Mouse (Mus musculus): ENCODE results near the gene Ubqln4. TPM values are rescaled to one million over a fixed set of nuclear protein-coding genes. Genes with fewer than 3 reads are reported as not detected.

Ubqln4 gene
- polyA plus RNA-seq, 1 experiment, result not detected

DNA sequence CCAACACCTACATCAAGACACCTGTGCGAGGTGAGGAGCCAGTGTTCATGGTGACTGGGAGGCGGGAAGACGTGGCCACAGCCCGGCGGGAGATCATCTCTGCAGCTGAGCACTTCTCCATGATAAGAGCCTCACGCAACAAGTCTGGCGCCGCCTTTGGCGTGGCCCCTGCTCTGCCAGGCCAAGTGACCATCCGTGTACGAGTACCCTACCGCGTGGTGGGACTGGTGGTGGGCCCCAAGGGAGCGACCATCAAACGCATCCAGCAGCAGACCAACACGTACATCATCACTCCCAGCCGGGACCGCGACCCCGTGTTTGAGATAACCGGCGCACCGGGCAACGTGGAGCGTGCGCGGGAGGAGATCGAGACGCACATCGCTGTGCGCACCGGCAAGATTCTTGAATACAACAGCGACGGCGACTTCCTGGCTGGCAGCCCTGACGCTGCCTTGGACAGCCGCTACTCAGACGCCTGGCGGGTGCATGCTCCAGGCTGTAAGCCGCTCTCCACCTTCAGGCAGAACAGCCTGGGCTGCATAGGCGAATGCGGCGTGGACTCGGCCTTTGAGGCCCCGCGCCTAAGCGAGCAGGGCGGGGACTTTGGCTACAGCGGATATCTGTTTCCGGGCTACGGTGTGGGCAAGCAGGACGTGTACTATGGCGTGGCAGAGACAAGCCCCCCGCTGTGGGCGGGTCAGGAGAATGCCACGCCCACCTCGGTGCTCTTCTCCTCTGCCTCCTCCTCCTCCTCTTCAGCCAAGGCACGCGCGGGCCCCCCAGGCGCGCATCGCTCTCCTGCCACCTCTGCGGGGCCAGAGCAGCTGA lies 17.2 kb upstream of the Ubqln4 start:
- H3K4me1 ChIP-seq (ENCODE audit: control insufficient read depth, insufficient read depth, low read length), result peaks cover 24% of the 10 kb centered on the region
- peak overlapping the region; percentile 12; the same call in 1 of the 2 replicates for H3K27ac ChIP-seq (ENCODE audit: insufficient read depth, low read depth, low read length)
- peak overlapping the region; percentile 54 for H3K4me3 ChIP-seq (ENCODE audit: insufficient read depth, low read depth, low read length)
- 23% methylated on average over 64 of the region's 64 CpGs for WGBS
- TF ChIP-seq POLR2A (IDR thresholded peaks at IDR 0.05; ENCODE audit: insufficient read depth, low read depth, low read length), result peak; percentile 34; the same call in 1 of the 2 replicates
- no peak for TF ChIP-seq CTCF (IDR thresholded peaks at IDR 0.05; ENCODE audit: insufficient read depth, low read depth, low read length)

DNA sequence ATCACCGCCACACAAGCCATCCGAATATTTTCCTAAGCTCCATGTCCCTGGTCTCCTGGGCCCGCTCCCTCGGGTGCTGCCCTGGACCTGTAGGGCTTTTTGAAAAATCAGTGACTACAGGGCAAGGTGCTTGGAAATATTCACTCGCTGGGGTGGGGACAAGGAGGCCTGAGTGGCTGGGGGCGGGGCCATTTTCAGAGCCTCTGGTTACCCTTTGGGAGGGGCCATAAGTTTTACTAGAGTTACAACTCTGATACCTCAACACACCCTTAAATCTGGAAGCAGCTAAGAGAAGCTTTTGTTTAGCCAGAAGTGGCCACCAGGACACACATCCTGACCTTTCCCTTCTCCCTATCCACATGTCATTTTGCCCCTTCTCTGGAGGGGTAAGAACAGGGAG lies 16.4 kb upstream of the Ubqln4 start:
- Histone ChIP-seq H3K4me3 (ENCODE audit: insufficient read depth, low read depth, low read length) (peak overlapping the region; percentile 54; the same call in 1 of the 2 replicates), H3K4me1 (ENCODE audit: control insufficient read depth, insufficient read depth, low read length) (peaks cover 24% of the 10 kb centered on the region), H3K27ac (ENCODE audit: insufficient read depth, low read depth, low read length) (no peak overlapping the region)
- TF ChIP-seq POLR2A (IDR thresholded peaks at IDR 0.05; ENCODE audit: insufficient read depth, low read depth, low read length), result no peak
- TF ChIP-seq CTCF (IDR thresholded peaks at IDR 0.05; ENCODE audit: insufficient read depth, low read depth, low read length), result no peak
- 70% methylated on average over 6 of the region's 6 CpGs for WGBS

DNA sequence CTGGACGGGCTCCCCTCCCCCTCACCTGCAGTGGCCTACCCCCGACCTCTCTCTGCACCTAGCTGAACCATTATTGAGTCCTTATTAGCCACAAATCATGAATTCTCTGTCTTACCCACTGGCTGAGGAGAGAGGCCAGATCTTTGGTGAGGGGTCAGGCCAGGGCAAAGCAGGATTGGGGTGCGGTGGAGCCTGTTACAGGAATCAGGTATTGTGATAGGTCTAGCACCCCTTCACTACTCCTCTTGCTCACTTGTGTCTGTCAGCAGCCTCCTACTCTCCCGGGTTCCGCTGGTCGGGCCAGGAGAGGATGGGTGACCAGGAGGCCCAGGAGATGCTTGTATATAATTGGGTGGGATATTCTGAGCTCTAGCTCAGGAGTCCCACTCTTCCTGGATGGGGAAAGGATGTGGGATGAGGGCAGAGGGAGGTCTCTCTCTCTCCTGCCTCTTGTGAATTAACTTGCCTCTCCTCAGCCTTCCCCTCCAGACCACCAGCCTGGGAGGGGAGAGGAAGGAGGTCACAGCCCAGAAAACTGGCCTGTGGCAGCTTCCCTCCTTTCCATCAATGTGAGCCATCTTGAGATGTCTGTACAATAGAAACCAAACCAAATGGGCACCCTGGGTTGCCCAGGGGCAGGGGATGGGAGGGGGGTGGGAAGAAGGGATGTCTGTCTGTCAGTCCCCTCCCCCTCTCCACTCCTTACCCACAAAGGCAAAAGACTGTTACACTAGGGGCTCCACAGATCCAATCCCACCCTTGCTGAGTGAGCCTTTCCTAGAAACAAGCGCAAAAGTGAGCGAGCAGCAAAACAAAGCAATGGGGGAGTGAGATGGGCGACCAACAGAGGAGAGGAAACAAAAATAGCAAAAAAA lies 15.1 kb upstream of the Ubqln4 start:
- Histone ChIP-seq H3K27ac (ENCODE audit: insufficient read depth, low read depth, low read length) (no peak overlapping the region), H3K4me1 (ENCODE audit: control insufficient read depth, insufficient read depth, low read length) (peaks cover 15% of the 10 kb centered on the region), H3K4me3 (ENCODE audit: insufficient read depth, low read depth, low read length) (no peak overlapping the region)
- no peak for TF ChIP-seq POLR2A (IDR thresholded peaks at IDR 0.05; ENCODE audit: insufficient read depth, low read depth, low read length)
- no peak for TF ChIP-seq CTCF (IDR thresholded peaks at IDR 0.05; ENCODE audit: insufficient read depth, low read depth, low read length)
- WGBS, result 57% methylated on average over 9 of the region's 9 CpGs

DNA sequence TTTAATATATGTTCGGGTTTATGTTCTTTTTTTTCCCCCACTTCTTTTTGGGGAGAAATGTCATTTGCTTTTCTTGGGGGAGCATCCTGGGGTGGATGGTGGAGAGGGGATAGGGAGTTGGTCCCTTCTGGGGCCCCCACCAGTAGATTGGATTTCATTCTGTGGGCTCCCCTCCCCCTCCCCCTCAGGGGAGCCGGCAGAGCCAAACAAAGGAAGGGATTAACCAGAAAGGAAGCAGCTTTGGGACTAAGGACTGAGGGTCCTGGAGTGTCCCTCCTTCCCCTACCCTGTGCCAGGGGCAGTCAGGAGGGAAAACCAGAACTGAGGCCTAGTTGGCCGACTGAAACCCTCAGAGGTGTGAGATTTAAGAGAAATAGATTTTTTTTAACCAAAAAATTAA lies 14.2 kb upstream of the Ubqln4 start:
- H3K4me1 ChIP-seq (ENCODE audit: control insufficient read depth, insufficient read depth, low read length), result peaks cover 11% of the 10 kb centered on the region

DNA sequence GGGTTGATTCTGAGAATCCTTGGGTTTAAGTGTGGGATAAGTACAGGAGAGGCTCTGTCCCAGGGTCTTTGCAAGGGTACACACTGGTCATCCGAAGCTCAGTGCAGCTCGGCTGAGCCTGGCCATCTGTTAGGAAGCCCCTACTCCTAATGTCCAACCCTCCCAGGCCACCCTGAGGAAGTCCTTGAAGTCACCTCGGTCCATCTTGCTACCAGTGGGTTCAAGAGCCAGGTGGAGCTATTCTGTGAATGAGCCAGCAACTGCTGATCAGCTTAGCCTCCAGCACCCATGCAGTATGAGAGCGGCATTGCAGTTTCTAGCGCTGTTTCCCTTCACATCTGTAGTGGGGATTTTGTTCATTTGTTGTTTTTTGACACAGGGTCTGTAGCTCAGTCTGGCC lies 13.5 kb upstream of the Ubqln4 start:
- TF ChIP-seq CTCF (IDR thresholded peaks at IDR 0.05; ENCODE audit: insufficient read depth, low read depth, low read length) (no peak), POLR2A (IDR thresholded peaks at IDR 0.05; ENCODE audit: insufficient read depth, low read depth, low read length) (no peak)
- no peak overlapping the region for H3K4me3 ChIP-seq (ENCODE audit: insufficient read depth, low read depth, low read length)
- peaks cover 11% of the 10 kb centered on the region for H3K4me1 ChIP-seq (ENCODE audit: control insufficient read depth, insufficient read depth, low read length)
- H3K27ac ChIP-seq (ENCODE audit: insufficient read depth, low read depth, low read length), result no peak overlapping the region
- 67% methylated on average over 5 of the region's 5 CpGs for WGBS

More for the DNA sequence above, 14.2 kb upstream of the Ubqln4 start:
- Histone ChIP-seq H3K27ac (ENCODE audit: insufficient read depth, low read depth, low read length) (no peak overlapping the region), H3K4me3 (ENCODE audit: insufficient read depth, low read depth, low read length) (no peak overlapping the region)
- no peak for TF ChIP-seq POLR2A (IDR thresholded peaks at IDR 0.05; ENCODE audit: insufficient read depth, low read depth, low read length)
- no peak for TF ChIP-seq CTCF (IDR thresholded peaks at IDR 0.05; ENCODE audit: insufficient read depth, low read depth, low read length)
- 40% methylated on average over 3 of the region's 3 CpGs for WGBS

DNA sequence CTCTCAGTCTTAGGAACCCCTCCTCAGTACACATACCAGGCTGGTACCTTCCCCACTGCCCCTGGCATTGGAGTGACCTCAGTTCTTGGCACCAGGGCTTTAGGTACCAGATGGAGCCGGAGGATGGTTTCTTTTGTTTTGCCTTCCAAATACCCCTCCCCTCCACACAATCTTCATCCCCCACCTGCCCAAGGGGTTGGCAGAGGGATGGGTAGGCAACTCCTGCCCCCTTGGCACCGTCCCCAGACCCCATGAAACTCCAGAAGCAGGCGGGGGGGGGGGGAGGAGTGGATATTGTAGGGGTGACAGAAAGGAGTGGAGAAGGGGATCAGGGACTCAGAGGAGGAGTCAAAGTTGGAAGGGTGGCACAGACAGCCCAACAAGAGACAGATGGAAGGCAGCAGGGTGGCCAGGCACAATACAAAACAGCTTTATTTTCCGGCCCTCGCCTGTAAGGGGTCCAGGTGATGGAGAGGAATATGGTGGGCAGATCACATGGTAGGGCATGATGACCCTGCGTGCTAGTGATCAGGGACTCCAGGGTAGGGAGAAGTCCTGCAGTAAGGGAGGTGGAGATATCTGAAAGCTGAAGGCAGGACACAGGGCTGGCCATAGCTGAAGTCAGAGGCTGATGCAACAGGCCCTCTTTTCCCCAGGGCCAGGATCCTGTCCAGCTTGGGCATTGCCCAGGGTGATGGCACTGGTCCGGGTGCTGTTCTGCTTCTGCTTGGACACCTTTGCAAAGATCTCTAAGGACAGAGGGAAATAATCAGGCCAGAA lies 11.7 kb upstream of the Ubqln4 start:
- H3K27ac ChIP-seq (ENCODE audit: insufficient read depth, low read depth, low read length), result no peak overlapping the region
- TF ChIP-seq POLR2A (IDR thresholded peaks at IDR 0.05; ENCODE audit: insufficient read depth, low read depth, low read length) (no peak), CTCF (IDR thresholded peaks at IDR 0.05; ENCODE audit: insufficient read depth, low read depth, low read length) (no peak)
- peaks cover 2% of the 10 kb centered on the region for H3K4me1 ChIP-seq (ENCODE audit: control insufficient read depth, insufficient read depth, low read length)
- no peak overlapping the region for H3K4me3 ChIP-seq (ENCODE audit: insufficient read depth, low read depth, low read length)
- 51% methylated on average over 7 of the region's 7 CpGs for WGBS

DNA sequence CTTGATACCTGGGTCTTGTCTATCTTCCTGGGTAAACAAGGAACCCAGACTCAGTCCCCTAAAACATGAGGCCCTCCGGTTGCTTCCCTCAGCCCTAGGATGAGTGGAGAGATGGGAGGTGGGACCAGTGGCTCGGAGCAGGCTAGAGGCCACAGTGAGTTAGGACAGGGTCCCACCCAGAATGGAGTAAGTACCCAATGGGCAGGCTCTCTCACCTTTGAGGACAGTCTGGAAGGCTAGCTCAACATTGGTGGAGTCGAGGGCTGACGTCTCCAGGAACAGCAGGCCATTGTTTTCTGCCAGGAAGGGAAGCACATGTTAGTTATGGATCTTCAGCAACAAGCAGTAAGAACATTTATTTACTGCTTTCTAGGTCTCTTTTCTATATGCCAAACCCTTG lies 11.1 kb upstream of the Ubqln4 start:
- TF ChIP-seq POLR2A (IDR thresholded peaks at IDR 0.05; ENCODE audit: insufficient read depth, low read depth, low read length), result no peak
- no peak for TF ChIP-seq CTCF (IDR thresholded peaks at IDR 0.05; ENCODE audit: insufficient read depth, low read depth, low read length)
- H3K27ac ChIP-seq (ENCODE audit: insufficient read depth, low read depth, low read length), result no peak overlapping the region
- no peak overlapping the region for H3K4me3 ChIP-seq (ENCODE audit: insufficient read depth, low read depth, low read length)
- WGBS, result 75% methylated on average over 4 of the region's 4 CpGs
- no peaks in the 10 kb centered on the region for H3K4me1 ChIP-seq (ENCODE audit: control insufficient read depth, insufficient read depth, low read length)

DNA sequence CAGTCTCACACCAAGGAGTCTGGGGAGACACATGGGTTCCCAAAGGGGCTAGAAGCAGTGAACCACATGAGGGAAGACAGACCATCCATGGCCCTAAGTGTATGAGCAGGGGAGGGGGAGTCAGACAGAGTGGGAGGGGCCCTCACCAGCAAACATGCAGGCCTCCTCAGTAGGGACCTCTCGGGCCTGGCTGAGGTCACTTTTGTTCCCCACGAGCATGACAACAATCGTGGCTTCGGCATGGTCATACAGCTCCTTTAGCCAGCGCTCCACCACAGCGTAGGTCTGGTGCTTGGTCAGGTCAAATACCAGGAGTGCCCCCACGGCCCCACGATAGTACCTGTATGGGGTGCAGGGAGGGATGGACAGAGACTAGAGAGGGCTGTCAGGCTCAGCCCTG lies 10.4 kb upstream of the Ubqln4 start:
- Histone ChIP-seq H3K4me1 (ENCODE audit: control insufficient read depth, insufficient read depth, low read length) (no peaks in the 10 kb centered on the region), H3K27ac (ENCODE audit: insufficient read depth, low read depth, low read length) (no peak overlapping the region), H3K4me3 (ENCODE audit: insufficient read depth, low read depth, low read length) (no peak overlapping the region)
- 84% methylated on average over 8 of the region's 8 CpGs for WGBS
- no peak for TF ChIP-seq CTCF (IDR thresholded peaks at IDR 0.05; ENCODE audit: insufficient read depth, low read depth, low read length)
- no peak for TF ChIP-seq POLR2A (IDR thresholded peaks at IDR 0.05; ENCODE audit: insufficient read depth, low read depth, low read length)
